Mouse (Mus musculus): Measurements from ENCODE around the gene Tpgs1.

- no peak for TF ChIP-seq ZNF384 (IDR thresholded peaks at IDR 0.05; ENCODE audit: low read depth, low read length)
- no peak for TF ChIP-seq USF1 (IDR thresholded peaks at IDR 0.05; ENCODE audit: low read depth, low read length)
- no peak for TF ChIP-seq CTCF (IDR thresholded peaks at IDR 0.05 in 2 of 3, conservative IDR thresholded peaks at IDR 0.05 in 1 of 3; ENCODE audit: control insufficient read depth in 1 of 3, insufficient read depth in 1 of 3, low read depth in 2 of 3, low read length in 3 of 3, poor library complexity in 1 of 3, severe bottlenecking in 1 of 3)
- no peak for TF ChIP-seq POLR2A (IDR thresholded peaks at IDR 0.05; ENCODE audit: control insufficient read depth in 1 of 2, insufficient read depth in 1 of 2, low read depth in 1 of 2, low read length in 2 of 2, poor library complexity in 1 of 2)
These were observed 14.2 kb upstream of the Tpgs1 start for GRCm38 (mm10) chr10:79654946-79655395.
